Mouse (Mus musculus) neural tube, embryonic 14.5 days (tissue): ENCODE measurements around the gene Cyp17a1. TPM values are rescaled to one million over a fixed set of nuclear protein-coding genes. Genes with fewer than 3 reads are reported as not detected.

Experiments
- ATAC-seq: fragments of 200-750 bp; cut with Nextera tagmentation; 2 replicates; pipeline ENCODE4 v1.8.0; 2017; ENCODE audit warnings: low read depth, mild to moderate bottlenecking, moderate TSS enrichment, moderate library complexity
- H3K27ac ChIP-seq: fragments of 300-500 bp; sonication (generic); 2 replicates; pipeline ENCODE4 v1.5.1; 2014; ENCODE audit warnings: low read depth, mild to moderate bottlenecking, control low read depth, low read length, moderate library complexity, mixed read lengths
- H3K27me3 ChIP-seq: fragments of 300-500 bp; sonication (generic); 2 replicates; pipeline ENCODE4 v1.6.1; 2014; ENCODE audit warnings: low read length; ENCODE audit not compliant: control insufficient read depth, insufficient read depth
- H3K36me3 ChIP-seq: fragments of 300-500 bp; sonication (generic); 2 replicates; pipeline ENCODE4 v1.6.1; 2014; ENCODE audit warnings: low read length, mixed read lengths; ENCODE audit not compliant: control insufficient read depth, insufficient read depth
- H3K4me1 ChIP-seq: fragments of 300-500 bp; sonication (generic); 2 replicates; pipeline ENCODE4 v1.6.1; 2014; ENCODE audit warnings: low read length; ENCODE audit not compliant: control insufficient read depth, insufficient read depth
- H3K4me2 ChIP-seq: fragments of 300-500 bp; sonication (generic); 2 replicates; pipeline ENCODE4 v1.6.1; 2014; ENCODE audit warnings: mild to moderate bottlenecking, low read depth, low read length, control low read depth
- H3K4me3 ChIP-seq: fragments of 300-500 bp; sonication (generic); 2 replicates; pipeline ENCODE4 v1.5.1; 2014; ENCODE audit warnings: low read depth, low read length, control low read depth, mixed read lengths
- H3K9ac ChIP-seq: fragments of 300-500 bp; sonication (generic); replicated peaks from 2 replicates; pipeline ENCODE4 v1.6.1; 2014; ENCODE audit warnings: low read depth, mild to moderate bottlenecking, control low read depth, low read length, mixed read lengths
- H3K9me3 ChIP-seq: fragments of 300-500 bp; sonication (generic); 2 replicates; pipeline ENCODE4 v1.6.1; 2016; ENCODE audit warnings: low read length; ENCODE audit not compliant: control insufficient read depth
- WGBS: fragments of 180-500 bp; shearing (Covaris S2); extraction: QIAGEN DNeasy Blood & Tissue Kit; methylation state at CpG from one replicate; pipeline ENCODE4 v1.1.7; 2014; 5-methylcytosine and 5-hydroxymethylcytosine counted together
- polyA plus RNA-seq: library from polyadenylated mRNA; unstranded; fragments of >200 nt; fragmentation: Nextera tagmentation; extraction: Ambion mirVana; gene quantifications from 2 replicates; pipeline ENCODE4 v1.2.1, GENCODE M21; 2014

The Cyp17a1 gene
- polyA plus RNA-seq, 1 experiment from 2014 or later = 0.35 TPM

GRCm38 (mm10) chr19:46662784-46663183, 10.2 kb downstream of the Cyp17a1 start:
- no peak overlapping the region for H3K4me2 ChIP-seq
- no peaks in the 10 kb centered on the region for H3K9me3 ChIP-seq
- H3K9ac ChIP-seq = no peak overlapping the region
- no peaks in the 10 kb centered on the region for H3K27me3 ChIP-seq
- ATAC-seq = no peak
- whole genome bisulfite sequencing = 85% methylated on average over 6 of the region's 6 CpGs
- no peaks in the 10 kb centered on the region for H3K36me3 ChIP-seq
- 0 out of 2 replicates have a peak, but pooled peaks cover 2% of the 10 kb centered on the region for H3K4me1 ChIP-seq
- H3K27ac ChIP-seq = no peak overlapping the region
- no peak overlapping the region for H3K4me3 ChIP-seq

GRCm38 (mm10) chr19:46662214-46662613, 10.8 kb downstream of the Cyp17a1 start:
- Histone ChIP-seq H3K27me3 (no peaks in the 10 kb centered on the region), H3K9ac (no peak overlapping the region), H3K4me1 (0 out of 2 replicates have a peak, but pooled peaks cover 2% of the 10 kb centered on the region), H3K27ac (no peak overlapping the region), H3K9me3 (no peaks in the 10 kb centered on the region), H3K4me3 (no peak overlapping the region), H3K4me2 (no peak overlapping the region), H3K36me3 (no peaks in the 10 kb centered on the region)
- no peak for ATAC-seq
- 85% methylated on average over 8 of the region's 8 CpGs for WGBS

- Histone ChIP-seq H3K9ac (no peak overlapping the region), H3K4me2 (no peak overlapping the region), H3K36me3 (peaks cover 2% of the 10 kb centered on the region; the same call in 1 of the 2 replicates), H3K27ac (no peak overlapping the region), H3K4me3 (no peak overlapping the region), H3K27me3 (no peaks in the 10 kb centered on the region), H3K9me3 (no peaks in the 10 kb centered on the region), H3K4me1 (0 out of 2 replicates have a peak, but pooled peaks cover 2% of the 10 kb centered on the region)
- WGBS = 43% methylated on average over 4 of the region's 4 CpGs
- ATAC-seq = no peak
These were observed 11.5 kb downstream of the Cyp17a1 start for GRCm38 (mm10) chr19:46661511-46661910.

- H3K9ac ChIP-seq = no peak overlapping the region
- H3K4me2 ChIP-seq = no peak overlapping the region
- H3K27ac ChIP-seq = no peak overlapping the region
- no peaks in the 10 kb centered on the region for H3K27me3 ChIP-seq
- H3K4me1 ChIP-seq = no peaks in the 10 kb centered on the region
- no peak for ATAC-seq
- no peak overlapping the region for H3K4me3 ChIP-seq
- peaks cover 16% of the 10 kb centered on the region for H3K36me3 ChIP-seq
- no peaks in the 10 kb centered on the region for H3K9me3 ChIP-seq
- WGBS = 91% methylated on average over 9 of the region's 9 CpGs
These were observed 14.1 kb downstream of the Cyp17a1 start for GRCm38 (mm10) chr19:46658851-46659250.

GRCm38 (mm10) chr19:46658348-46658747, 14.6 kb downstream of the Cyp17a1 start:
- H3K27ac ChIP-seq = no peak overlapping the region
- no peak overlapping the region for H3K9ac ChIP-seq
- H3K36me3 ChIP-seq = peaks cover 21% of the 10 kb centered on the region
- H3K4me2 ChIP-seq = no peak overlapping the region
- no peaks in the 10 kb centered on the region for H3K9me3 ChIP-seq
- ATAC-seq = no peak
- no peaks in the 10 kb centered on the region for H3K4me1 ChIP-seq
- no peak overlapping the region for H3K4me3 ChIP-seq
- H3K27me3 ChIP-seq = no peaks in the 10 kb centered on the region
- 97% methylated on average over 7 of the region's 7 CpGs for WGBS

- H3K9ac ChIP-seq = no peak overlapping the region
- peaks cover 26% of the 10 kb centered on the region for H3K36me3 ChIP-seq
- ATAC-seq = no peak
- no peaks in the 10 kb centered on the region for H3K4me1 ChIP-seq
- H3K27ac ChIP-seq = no peak overlapping the region
- H3K9me3 ChIP-seq = no peaks in the 10 kb centered on the region
- no peak overlapping the region for H3K4me3 ChIP-seq
- no peak overlapping the region for H3K4me2 ChIP-seq
- whole genome bisulfite sequencing = 91% methylated on average over 3 of the region's 3 CpGs
- no peaks in the 10 kb centered on the region for H3K27me3 ChIP-seq
These were observed 15.5 kb downstream of the Cyp17a1 start for GRCm38 (mm10) chr19:46657339-46658020.

GRCm38 (mm10) chr19:46656151-46656840, 16.7 kb downstream of the Cyp17a1 start:
- H3K36me3 ChIP-seq = peaks cover 29% of the 10 kb centered on the region
- 94% methylated on average over 21 of the region's 21 CpGs for WGBS
- ATAC-seq = no peak
- no peak overlapping the region for H3K27ac ChIP-seq
- H3K27me3 ChIP-seq = no peaks in the 10 kb centered on the region
- no peaks in the 10 kb centered on the region for H3K9me3 ChIP-seq
- H3K9ac ChIP-seq = no peak overlapping the region
- H3K4me1 ChIP-seq = no peaks in the 10 kb centered on the region
- no peak overlapping the region for H3K4me3 ChIP-seq
- H3K4me2 ChIP-seq = no peak overlapping the region

GRCm38 (mm10) chr19:46655626-46656025, 17.3 kb downstream of the Cyp17a1 start:
- H3K27ac ChIP-seq = no peak overlapping the region
- H3K27me3 ChIP-seq = no peaks in the 10 kb centered on the region
- no peak overlapping the region for H3K4me3 ChIP-seq
- H3K36me3 ChIP-seq = peaks cover 29% of the 10 kb centered on the region
- no peaks in the 10 kb centered on the region for H3K9me3 ChIP-seq
- no peak overlapping the region for H3K9ac ChIP-seq
- H3K4me1 ChIP-seq = no peaks in the 10 kb centered on the region
- WGBS = 93% methylated on average over 10 of the region's 10 CpGs
- no peak for ATAC-seq
- H3K4me2 ChIP-seq = no peak overlapping the region

GRCm38 (mm10) chr19:46653616-46654235, 19.2 kb downstream of the Cyp17a1 start:
- Histone ChIP-seq H3K27me3 (no peaks in the 10 kb centered on the region), H3K4me1 (no peaks in the 10 kb centered on the region), H3K27ac (no peak overlapping the region), H3K4me2 (no peak overlapping the region), H3K9me3 (no peaks in the 10 kb centered on the region), H3K36me3 (peaks cover 29% of the 10 kb centered on the region), H3K4me3 (no peak overlapping the region), H3K9ac (no peak overlapping the region)
- 92% methylated on average over 14 of the region's 14 CpGs for WGBS
- no peak for ATAC-seq
